Mouse (Mus musculus) hematopoietic stem cell, adult 5-6 weeks (primary cell): ENCODE measurements around the gene Kank2. TPM values are rescaled to one million over a fixed set of nuclear protein-coding genes. Genes with fewer than 3 reads are reported as not detected.
A peak's percentile ranks its signal among the peaks of the same experiment; 100 is the strongest.

Source experiments
- ATAC-seq, 2 experiments: fragments of 125-278 bp in 1 of 2; replicated peaks in 1 of 2; 2 replicates each; pipeline ENCODE4 v1.8.0; 2016 to 2017; ENCODE audit warnings: inconsistent platforms in 2 of 2, mild to moderate bottlenecking in 2 of 2, moderate number of reproducible peaks in 2 of 2, low read depth in 1 of 2, moderate TSS enrichment in 1 of 2; ENCODE audit not compliant: low FRiP score in 2 of 2, poor library complexity in 2 of 2, severe bottlenecking in 2 of 2, insufficient read depth in 1 of 2, low TSS enrichment in 1 of 2
- total RNA-seq: library from RNA; stranded (forward); fragments of 172-1452, 232-1000 nt; gene quantifications from 2 replicates; pipeline ENCODE4 v1.2.3, GENCODE M21; 2017

Kank2 gene
- 3.9 and 4.3 TPM in 2 replicates for total RNA-seq

GRCm38 (mm10) chr9:21798345-21799009 is at the start of gene Kank2:
Gene Kank2 (minus strand): TSS chr9:21798744.
- peak; percentile 73 to 76 for ATAC-seq

GRCm38 (mm10) chr9:21847926-21848325 is 49.4 kb upstream of the Kank2 start:
- ATAC-seq, result no peak

DNA sequence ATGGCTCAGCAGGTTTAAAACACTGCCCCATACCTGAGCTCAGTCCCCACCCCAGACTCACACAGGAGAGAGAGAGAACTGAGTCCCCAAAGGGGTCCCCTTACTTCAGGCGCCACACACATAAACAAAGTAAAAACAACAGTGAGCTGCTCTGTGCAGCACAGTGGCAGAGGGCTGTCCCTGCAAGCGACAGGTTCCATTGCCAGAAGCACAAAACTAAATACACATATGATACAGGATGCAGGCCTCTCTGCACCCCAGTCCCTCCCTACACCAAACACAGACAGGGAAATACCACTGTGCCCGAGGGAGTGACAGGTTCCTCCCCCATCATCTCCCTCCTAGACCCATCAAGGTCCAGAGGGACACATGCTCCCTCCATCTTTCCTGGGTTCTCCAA is 48.9 kb upstream of the Kank2 start:
- ATAC-seq, result no peak

- no peak for ATAC-seq
These were observed 48.3 kb upstream of the Kank2 start for GRCm38 (mm10) chr9:21846755-21847341.

DNA sequence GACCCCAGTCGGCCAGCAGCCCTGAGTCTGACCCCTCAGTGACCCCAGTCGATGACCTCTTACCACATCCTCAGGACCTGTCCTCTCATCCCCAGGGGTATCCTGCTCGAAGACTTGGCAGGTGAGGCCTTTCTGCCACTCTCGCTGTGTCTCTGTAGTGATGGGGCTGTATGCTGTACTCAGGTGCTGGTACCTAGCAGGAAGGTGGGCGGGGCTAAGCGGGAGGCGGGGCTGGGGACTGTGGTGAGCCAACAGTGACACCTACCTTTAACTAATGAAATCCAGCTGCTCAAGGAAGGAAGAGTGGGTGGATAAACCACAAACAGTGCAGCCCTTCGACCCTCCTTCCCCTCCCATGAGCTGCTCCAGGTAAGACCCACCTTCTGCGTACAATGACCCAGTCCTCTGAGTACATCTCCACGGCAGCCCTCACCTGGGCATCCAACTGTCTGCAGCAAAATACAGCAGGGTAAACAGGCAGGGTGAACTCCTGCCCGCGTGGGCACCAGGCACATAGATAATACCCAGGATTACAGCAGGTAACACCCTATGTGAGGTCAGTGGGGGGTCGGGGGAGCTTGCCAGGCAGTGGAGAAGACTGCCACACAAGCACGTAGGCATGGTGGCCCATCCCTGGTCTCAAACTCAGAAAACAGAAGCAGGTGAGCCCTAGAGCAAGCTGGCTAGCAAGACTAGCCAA is 47.0 kb upstream of the Kank2 start:
- no peak for ATAC-seq

GRCm38 (mm10) chr9:21843086-21843485 is 44.5 kb upstream of the Kank2 start:
- no peak for ATAC-seq

- no peak for ATAC-seq
These were observed 43.8 kb upstream of the Kank2 start for GRCm38 (mm10) chr9:21842391-21842790.

- ATAC-seq, result no peak
These were observed 42.8 kb upstream of the Kank2 start for GRCm38 (mm10) chr9:21841340-21841739.

- ATAC-seq, result peak; percentile 70 to 83
These were observed 41.7 kb upstream of the Kank2 start for GRCm38 (mm10) chr9:21840115-21840787.

- no peak for ATAC-seq
These were observed 39.1 kb upstream of the Kank2 start for GRCm38 (mm10) chr9:21837690-21838089.

GRCm38 (mm10) chr9:21835258-21835912 is 36.8 kb upstream of the Kank2 start, which contains the start of gene Angptl8:
Gene Angptl8 (plus strand): TSS chr9:21835510.
- peak in 1 of 2 experiments; percentile 12; a peak in 1 of 4 replicates for ATAC-seq

DNA sequence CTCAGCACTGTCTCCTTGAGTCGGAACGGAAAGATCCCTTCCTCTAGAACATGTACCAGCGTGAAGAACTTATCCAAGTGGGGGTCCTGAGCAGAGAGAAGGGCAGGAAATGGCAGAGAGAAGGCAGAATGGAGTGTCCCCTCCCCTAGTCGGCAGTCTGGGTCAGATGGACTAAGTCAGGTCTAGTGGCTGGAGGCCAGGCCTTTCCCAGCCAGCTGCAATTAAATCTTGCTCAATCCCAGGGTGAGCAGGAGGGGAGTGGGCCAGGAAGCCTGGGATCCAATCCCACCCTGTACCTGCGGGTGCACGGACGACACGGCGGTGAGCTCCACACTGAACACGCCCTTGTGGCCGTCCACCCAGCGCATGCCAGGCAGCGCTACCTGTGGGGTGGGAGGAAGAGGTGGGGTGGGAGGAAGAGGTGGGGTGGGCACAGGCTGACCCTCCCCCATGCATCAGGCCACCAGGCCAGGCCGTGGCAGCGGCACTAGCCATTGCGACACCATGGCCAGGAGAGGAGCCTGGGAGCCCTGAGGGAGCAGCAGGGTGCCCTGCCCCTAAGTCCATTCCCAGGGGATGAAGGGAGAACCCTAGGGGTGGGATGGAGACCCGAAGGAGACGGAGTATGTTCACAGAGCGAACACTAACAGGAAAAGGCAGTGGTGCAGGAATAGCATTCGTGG is 33.2 kb upstream of the Kank2 start:
- ATAC-seq, result no peak

GRCm38 (mm10) chr9:21830936-21831335 is 32.4 kb upstream of the Kank2 start:
- no peak for ATAC-seq

DNA sequence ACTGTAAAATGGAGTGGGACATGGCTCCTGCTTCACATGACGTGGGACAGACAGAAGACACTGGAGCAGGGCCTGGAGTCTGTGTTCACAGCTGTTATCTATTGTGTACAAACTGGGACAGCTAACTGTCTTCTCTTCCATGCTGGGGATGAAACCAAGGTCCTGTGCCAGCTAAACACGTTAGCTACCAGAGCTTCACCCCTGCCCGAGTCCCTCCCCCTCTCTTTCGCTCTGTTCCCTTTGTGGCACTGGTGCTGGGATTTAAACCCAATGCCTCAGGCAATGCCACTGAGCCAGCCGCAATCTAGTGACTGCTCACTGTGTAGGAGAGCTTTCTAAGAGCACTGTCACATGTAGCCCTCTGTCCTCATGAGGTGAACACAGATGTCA is 31.9 kb upstream of the Kank2 start:
- ATAC-seq, result no peak

GRCm38 (mm10) chr9:21829834-21830460 is 31.4 kb upstream of the Kank2 start:
- ATAC-seq, result no peak

- ATAC-seq, result no peak
These were observed 25.8 kb upstream of the Kank2 start for GRCm38 (mm10) chr9:21824366-21824765.

DNA sequence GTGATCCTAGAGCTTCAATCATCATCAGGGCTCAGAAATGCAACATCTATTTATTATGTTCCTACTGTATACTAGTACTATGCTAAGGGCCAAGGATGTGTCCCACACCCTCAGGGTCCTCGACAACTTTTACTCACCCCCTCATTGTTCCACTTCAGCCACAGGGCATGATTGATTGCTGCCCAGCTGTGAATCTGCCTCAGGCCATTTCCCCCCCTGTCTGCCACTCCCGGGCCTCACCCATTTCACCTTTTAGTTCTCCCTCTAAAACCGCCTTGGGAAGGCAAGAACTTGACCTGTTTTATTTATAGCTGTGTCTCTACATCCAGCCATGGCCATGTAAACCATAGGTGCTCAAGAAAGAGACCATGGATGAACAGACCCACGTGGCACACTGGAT is 25.4 kb upstream of the Kank2 start:
- no peak for ATAC-seq
